Mouse (Mus musculus) spleen, adult 2 months (tissue): ENCODE measurements around the gene Tff2. TPM values are rescaled to one million over a fixed set of nuclear protein-coding genes. Genes with fewer than 3 reads are reported as not detected.

Experiments
- DNase-seq, 2 experiments: peaks; one replicate each; pipeline versions ENCODE4 v3.0.0 to v3.0.0-alpha.2; 2012 to 2021; ENCODE audit warnings: low spot score in 2 of 2, low read depth in 1 of 2
- H3K27ac ChIP-seq: fragments of 200-500 bp; 2 replicates; pipeline ENCODE4 v1.5.1; 2012; ENCODE audit warnings: low read length, inconsistent platforms; ENCODE audit not compliant: insufficient read depth
- H3K27me3 ChIP-seq: fragments of 200-500 bp; 2 replicates; pipeline ENCODE4 v1.6.1; 2012; ENCODE audit warnings: mild to moderate bottlenecking, moderate library complexity, low read length, inconsistent platforms; ENCODE audit not compliant: control insufficient read depth, insufficient read depth
- H3K36me3 ChIP-seq: fragments of 200-500 bp; 2 replicates; pipeline ENCODE4 v1.6.1; 2012; ENCODE audit warnings: mild to moderate bottlenecking, low read length, inconsistent platforms; ENCODE audit not compliant: control insufficient read depth, insufficient read depth
- H3K4me1 ChIP-seq: fragments of 200-500 bp; 2 replicates; pipeline ENCODE4 v1.6.1; 2011; ENCODE audit warnings: inconsistent platforms; ENCODE audit not compliant: control insufficient read depth, insufficient read depth, insufficient read length
- H3K4me3 ChIP-seq: fragments of 200-500 bp; 2 replicates; pipeline ENCODE4 v1.5.1; 2011; ENCODE audit warnings: mild to moderate bottlenecking, inconsistent platforms; ENCODE audit not compliant: insufficient read depth, insufficient read length; ENCODE audit errors: extremely low read depth
- CTCF ChIP-seq: fragments of 200-500 bp; IDR thresholded peaks from 2 replicates; pipeline ENCODE4 v1.5.1; 2011; ENCODE audit warnings: mild to moderate bottlenecking, inconsistent platforms; ENCODE audit not compliant: insufficient read depth, insufficient read length, insufficient replicate concordance; ENCODE audit errors: extremely low read depth
- POLR2A ChIP-seq: fragments of 200-500 bp; IDR thresholded peaks from 2 replicates; pipeline ENCODE4 v1.6.1; 2011; ENCODE audit warnings: low read depth, low read length, inconsistent platforms
- WGBS: fragments of 180-500 bp; shearing (Covaris S2); methylation state at CpG from one replicate; pipeline ENCODE4 v1.1.7; 2018; 5-methylcytosine and 5-hydroxymethylcytosine counted together
- polyA plus RNA-seq: library from polyadenylated mRNA; depleted of rRNA; stranded (reverse); fragments of >200 nt; gene quantifications from 2 replicates; pipeline ENCODE4 v1.2.3, GENCODE M21; 2012

Tff2 gene
- polyA plus RNA-seq, 1 experiment, result 214 TPM

DNA sequence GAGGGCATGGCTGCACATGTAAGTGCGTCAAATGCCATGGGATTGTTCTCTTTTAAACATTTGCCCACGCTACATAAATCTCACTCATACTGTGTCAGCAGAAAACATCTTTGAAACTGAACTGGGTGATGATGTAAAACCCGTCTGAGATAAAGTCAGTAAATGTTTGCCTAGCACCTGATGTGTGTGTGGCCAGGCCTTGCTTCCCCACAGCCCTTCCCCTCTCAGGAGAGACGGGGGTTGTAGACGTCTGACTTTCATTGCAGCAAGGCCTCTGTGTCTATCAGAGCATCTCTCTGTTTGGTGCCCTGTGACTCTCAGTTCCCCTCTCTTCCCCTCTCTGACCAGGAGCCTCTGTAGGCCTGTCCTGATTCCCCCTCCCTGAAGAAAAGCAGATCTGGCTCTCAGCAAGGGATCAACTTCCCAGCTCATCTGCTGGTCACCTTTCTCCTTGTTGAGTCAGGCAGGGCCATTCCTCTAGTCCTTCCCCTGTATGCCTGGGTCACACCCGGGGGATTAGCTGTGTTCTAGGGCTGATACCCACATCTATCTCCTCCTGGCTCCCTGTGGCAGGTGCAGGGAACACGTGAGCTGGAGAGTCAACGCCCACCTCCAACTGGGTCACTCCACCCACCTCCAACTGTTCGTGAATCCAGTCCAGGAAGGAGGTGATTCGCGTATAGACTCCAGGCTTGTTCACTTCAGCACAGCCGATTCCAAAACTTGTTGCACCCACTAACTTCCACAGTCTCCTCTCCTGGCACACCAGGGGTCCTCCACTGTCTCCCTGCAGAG, 39.3 kb upstream of the Tff2 start:
- TF ChIP-seq POLR2A (no peak), CTCF (no peak)
- no peak overlapping the region for H3K4me3 ChIP-seq
- no peak for DNase-seq
- no peaks in the 10 kb centered on the region for H3K27me3 ChIP-seq
- 66% methylated on average over 12 of the region's 12 CpGs for WGBS
- no peak overlapping the region for H3K27ac ChIP-seq
- no peaks in the 10 kb centered on the region for H3K36me3 ChIP-seq
- no peaks in the 10 kb centered on the region; the same call in 1 of the 2 replicates for H3K4me1 ChIP-seq

DNA sequence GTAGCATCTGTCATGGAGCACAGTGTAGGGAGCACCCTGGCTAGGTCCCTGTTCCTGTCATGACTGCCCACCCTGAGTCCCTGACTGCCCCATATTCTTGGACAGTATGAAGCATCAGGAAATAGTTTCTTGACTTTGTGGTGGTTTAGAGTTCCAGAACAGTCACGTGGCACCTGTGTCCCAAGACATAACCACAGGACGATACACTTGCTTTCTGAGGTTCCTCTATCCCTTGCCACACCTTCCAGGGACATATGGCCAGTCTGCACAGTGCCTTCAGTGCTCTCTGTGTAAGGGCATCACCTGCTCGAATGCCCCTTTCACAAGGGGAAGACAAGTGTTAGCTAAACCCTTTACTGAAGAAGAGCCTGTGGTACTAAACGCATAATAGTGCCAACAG, 37.4 kb upstream of the Tff2 start:
- no peaks in the 10 kb centered on the region; the same call in 1 of the 2 replicates for H3K4me1 ChIP-seq
- no peak for DNase-seq
- 45% methylated on average over 4 of the region's 4 CpGs for WGBS
- H3K27me3 ChIP-seq, result no peaks in the 10 kb centered on the region
- TF ChIP-seq POLR2A (no peak), CTCF (no peak)
- no peak overlapping the region for H3K27ac ChIP-seq
- H3K36me3 ChIP-seq, result no peaks in the 10 kb centered on the region
- no peak overlapping the region for H3K4me3 ChIP-seq

DNA sequence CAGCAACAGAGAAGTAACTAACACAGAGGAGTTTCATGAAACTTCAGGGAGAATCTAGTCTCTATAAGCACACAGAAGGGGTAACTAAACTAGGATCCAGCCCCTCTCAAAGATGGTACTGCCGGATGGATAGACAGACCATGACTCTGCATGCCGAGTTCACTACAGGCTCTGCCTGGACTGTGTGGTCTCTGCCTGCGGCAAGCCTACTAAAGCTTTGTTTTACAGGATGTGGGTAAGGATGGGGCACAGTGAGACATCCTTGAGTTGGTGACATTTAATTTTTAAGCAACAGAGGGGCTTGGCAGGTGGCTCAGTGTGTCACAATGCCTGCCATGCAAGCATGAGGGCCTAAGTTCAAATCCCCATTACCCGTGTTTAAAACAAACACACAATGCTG, 32.2 kb upstream of the Tff2 start:
- WGBS, result 33% methylated on average over 4 of the region's 4 CpGs
- Histone ChIP-seq H3K4me3 (no peak overlapping the region), H3K36me3 (no peaks in the 10 kb centered on the region), H3K27ac (no peak overlapping the region), H3K4me1 (no peaks in the 10 kb centered on the region), H3K27me3 (no peaks in the 10 kb centered on the region)
- DNase-seq, result no peak
- TF ChIP-seq CTCF (no peak), POLR2A (no peak)

DNA sequence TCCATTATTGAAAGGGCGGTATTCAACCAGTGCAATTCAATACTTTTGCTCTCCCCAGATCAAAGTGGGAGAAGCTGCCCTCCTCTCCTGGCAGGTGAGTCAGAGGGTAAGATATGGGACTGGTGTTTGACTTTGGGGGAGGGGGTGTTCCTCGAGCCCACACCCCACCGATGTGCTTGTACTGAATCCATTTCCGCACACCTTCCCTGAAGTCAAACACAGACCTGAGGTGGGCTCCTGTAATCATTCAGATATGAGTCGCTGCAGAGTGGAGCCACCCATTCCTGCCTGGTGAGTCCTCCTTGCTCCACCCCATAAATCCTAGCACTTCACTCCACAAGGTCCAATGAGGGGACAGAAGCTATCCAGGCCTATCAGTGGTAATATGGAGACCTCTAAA, 25.7 kb upstream of the Tff2 start:
- Histone ChIP-seq H3K4me3 (no peak overlapping the region), H3K27ac (no peak overlapping the region), H3K36me3 (no peaks in the 10 kb centered on the region), H3K4me1 (no peaks in the 10 kb centered on the region), H3K27me3 (no peaks in the 10 kb centered on the region)
- DNase-seq, result no peak
- 89% methylated on average over 5 of the region's 5 CpGs for WGBS
- TF ChIP-seq CTCF (no peak), POLR2A (no peak)

DNA sequence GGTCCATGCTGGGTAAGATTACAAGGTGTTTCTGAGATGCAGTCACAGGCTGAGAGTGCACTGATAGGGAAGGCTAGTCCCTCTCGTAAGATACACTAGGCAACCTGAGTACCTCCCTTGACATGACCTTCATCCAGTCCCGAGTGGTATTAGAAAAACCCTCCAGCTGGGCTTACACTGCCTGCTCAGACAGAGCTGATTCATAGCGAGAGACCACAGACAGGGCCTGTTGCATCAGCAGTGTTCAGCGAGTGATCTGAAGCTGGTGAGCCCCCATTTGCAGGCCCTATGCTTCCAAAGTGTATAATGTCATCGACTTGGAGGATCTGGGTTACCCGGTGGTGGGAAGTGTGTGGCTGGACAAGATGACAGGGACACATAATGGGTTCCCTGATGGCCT, 21.0 kb upstream of the Tff2 start, which contains the start of gene Tff1:
Tff1 (minus strand) TSS at position 151 of the 400 bp plus-strand sequence.
- TF ChIP-seq POLR2A, result no peak
- TF ChIP-seq CTCF, result no peak
- Histone ChIP-seq H3K27me3 (no peaks in the 10 kb centered on the region), H3K4me1 (no peaks in the 10 kb centered on the region), H3K36me3 (no peaks in the 10 kb centered on the region), H3K4me3 (no peak within 1 kb of the TSS), H3K27ac (no peak within 1 kb of the TSS)
- DNase-seq, result no peak
- WGBS, result 84% methylated on average over 6 of the region's 6 CpGs

DNA sequence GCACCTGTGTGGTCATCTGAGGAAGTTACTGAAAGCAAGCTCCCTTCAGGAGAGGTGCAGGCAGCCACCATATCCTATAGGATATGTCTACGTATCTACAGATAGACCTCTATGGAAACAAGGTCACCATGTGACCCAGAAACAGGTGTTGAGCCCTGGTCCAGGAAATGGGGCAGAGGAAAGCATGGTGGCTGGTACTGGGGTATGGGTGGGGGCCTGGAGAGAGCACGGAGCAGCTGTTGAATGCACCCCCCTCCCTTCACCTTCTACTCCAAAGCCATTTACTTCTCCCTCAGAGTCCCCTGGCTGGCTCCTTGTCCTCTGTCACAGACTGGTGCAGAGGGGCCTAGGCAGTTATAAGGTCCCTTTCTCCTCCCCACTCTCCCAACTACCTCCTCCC, 19.7 kb upstream of the Tff2 start:
- H3K4me1 ChIP-seq, result no peaks in the 10 kb centered on the region
- DNase-seq, result no peak
- no peak overlapping the region for H3K27ac ChIP-seq
- no peaks in the 10 kb centered on the region for H3K27me3 ChIP-seq
- H3K4me3 ChIP-seq, result no peak overlapping the region
- 61% methylated on average over 2 of the region's 2 CpGs for WGBS
- no peaks in the 10 kb centered on the region for H3K36me3 ChIP-seq
- TF ChIP-seq CTCF (no peak), POLR2A (no peak)

DNA sequence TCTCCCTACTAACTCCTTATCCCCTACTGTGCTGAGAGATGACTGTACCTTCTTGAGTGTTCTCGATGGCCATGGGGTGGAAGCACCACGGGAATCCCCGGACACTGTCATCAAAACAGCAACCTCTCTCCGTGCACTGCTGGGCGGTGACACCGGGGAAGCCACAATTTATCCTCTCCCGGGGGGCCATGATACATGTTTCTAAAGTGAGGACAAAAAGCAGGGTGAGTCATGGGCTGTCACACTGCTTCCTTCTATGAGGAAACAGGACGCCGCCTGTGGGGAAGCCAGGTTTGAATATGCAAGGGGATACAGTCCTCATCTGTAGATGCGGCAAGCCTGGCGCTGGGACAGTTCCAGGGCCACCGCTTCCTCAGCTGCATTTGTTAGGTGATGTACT, 18.5 kb upstream of the Tff2 start:
- no peak for TF ChIP-seq CTCF
- TF ChIP-seq POLR2A, result no peak
- no peaks in the 10 kb centered on the region for H3K27me3 ChIP-seq
- H3K36me3 ChIP-seq, result no peaks in the 10 kb centered on the region
- no peak overlapping the region for H3K27ac ChIP-seq
- 41% methylated on average over 12 of the region's 12 CpGs for WGBS
- no peak for DNase-seq
- H3K4me3 ChIP-seq, result no peak overlapping the region
- H3K4me1 ChIP-seq, result no peaks in the 10 kb centered on the region
